Mouse (Mus musculus) CH12.LX (cell line): ENCODE measurements at regions not wholly inside any gene's neighbourhood (a gene's known extent, or its start where the extent isn't known, plus 50 kb on each side); places are given as distances from the start of the nearest gene placed in this dataset.

ENCODE experiments used
- DNase-seq: peaks from one replicate; pipeline ENCODE4 v3.0.0-alpha.2; 2013; ENCODE audit errors: extremely low read depth
- H3K27ac ChIP-seq: 2 replicates; pipeline ENCODE4 v1.5.1; 2012; ENCODE audit warnings: low read depth, mild to moderate bottlenecking, control low read depth, moderate library complexity; ENCODE audit not compliant: insufficient read depth
- H3K27me3 ChIP-seq: replicated peaks from 2 replicates; pipeline ENCODE3; 2012; ENCODE audit warnings: inconsistent platforms
- H3K36me3 ChIP-seq, 2 experiments: replicated peaks in 1 of 2; 2 replicates each; pipeline versions ENCODE3 to v1.6.1; 2012; ENCODE audit warnings: inconsistent platforms in 1 of 2, low read length in 1 of 2, mild to moderate bottlenecking in 1 of 2, mixed read lengths in 1 of 2, moderate library complexity in 1 of 2; ENCODE audit not compliant: control insufficient read depth in 1 of 2, insufficient read depth in 1 of 2
- H3K4me1 ChIP-seq, 2 experiments: 2 replicates each; pipeline ENCODE4 v1.6.1; 2012; ENCODE audit warnings: inconsistent platforms in 1 of 2, moderate library complexity in 1 of 2; ENCODE audit not compliant: insufficient read depth in 2 of 2, control insufficient read depth in 1 of 2
- H3K4me2 ChIP-seq: 2 replicates; pipeline ENCODE4 v1.6.1; 2012; ENCODE audit warnings: low read depth, mild to moderate bottlenecking, control low read depth; ENCODE audit not compliant: poor library complexity, insufficient read depth, severe bottlenecking
- H3K4me3 ChIP-seq, 3 experiments: fragments of 150-350 bp in 1 of 3; sonication (generic) in 1 of 3; replicated peaks in 1 of 3; 2 replicates each; pipeline versions ENCODE3 to v1.5.1; 2011 to 2012; ENCODE audit warnings: low read depth in 2 of 3, low read length in 2 of 3, mild to moderate bottlenecking in 2 of 3, moderate library complexity in 2 of 3, control low read depth in 1 of 3, improper control_type of control experiment in 1 of 3, inconsistent platforms in 1 of 3, mixed read lengths in 1 of 3; ENCODE audit not compliant: poor library complexity in 1 of 3
- H3K79me2 ChIP-seq: replicated peaks from 2 replicates; pipeline ENCODE4 v1.6.1; 2012; ENCODE audit warnings: mild to moderate bottlenecking, moderate library complexity; ENCODE audit not compliant: control insufficient read depth, poor library complexity, insufficient read depth, severe bottlenecking; ENCODE audit errors: extremely low read depth
- H3K9ac ChIP-seq: 2 replicates; pipeline ENCODE4 v1.6.1; 2012; ENCODE audit warnings: low read depth, mild to moderate bottlenecking, control low read depth, moderate library complexity; ENCODE audit not compliant: insufficient read depth
- H3K9me3 ChIP-seq: replicated peaks from 2 replicates; pipeline ENCODE3; 2012; ENCODE audit warnings: low read length, inconsistent platforms, mixed read lengths
- BHLHE40 ChIP-seq: IDR thresholded peaks from 2 replicates; pipeline ENCODE4 v1.6.1; 2011; ENCODE audit warnings: mild to moderate bottlenecking, low read depth, low read length, improper control_type of control experiment
- CHD1 ChIP-seq: IDR thresholded peaks from 2 replicates; pipeline ENCODE4 v1.6.1; 2012; ENCODE audit warnings: low read depth, low read length, improper control_type of control experiment, inconsistent platforms
- CHD2 ChIP-seq: IDR thresholded peaks from 2 replicates; pipeline ENCODE4 v1.6.1; 2011; ENCODE audit warnings: low read length, improper control_type of control experiment
- CTCF ChIP-seq, 2 experiments: IDR thresholded peaks in 1 of 2; conservative IDR thresholded peaks in 1 of 2; 2 replicates each; pipeline ENCODE4 v1.5.1; 2011 to 2012; ENCODE audit warnings: low read depth in 2 of 2, low read length in 2 of 2, improper control_type of control experiment in 1 of 2, inconsistent platforms in 1 of 2, mild to moderate bottlenecking in 1 of 2, moderate library complexity in 1 of 2
- E2F4 ChIP-seq: IDR thresholded peaks from 2 replicates; pipeline ENCODE4 v1.6.1; 2011; ENCODE audit warnings: low read depth, low read length, improper control_type of control experiment; ENCODE audit not compliant: insufficient replicate concordance
- ELF1 ChIP-seq: IDR thresholded peaks from 2 replicates; pipeline ENCODE4 v1.6.1; 2014; ENCODE audit warnings: low read depth, mild to moderate bottlenecking, inconsistent platforms, low read length, improper control_type of control experiment
- EP300 ChIP-seq: IDR thresholded peaks from 2 replicates; pipeline ENCODE4 v1.6.1; 2011; ENCODE audit warnings: low read length, improper control_type of control experiment
- ETS1 ChIP-seq: conservative IDR thresholded peaks from 2 replicates; pipeline ENCODE4 v1.6.1; 2012; ENCODE audit warnings: low read depth, mild to moderate bottlenecking, inconsistent platforms, low read length, improper control_type of control experiment, moderate library complexity
- GABPA ChIP-seq: IDR thresholded peaks from 2 replicates; pipeline ENCODE4 v1.6.1; 2012; ENCODE audit warnings: low read depth, low read length, improper control_type of control experiment, inconsistent platforms; ENCODE audit not compliant: insufficient replicate concordance
- HCFC1 ChIP-seq: IDR thresholded peaks from 2 replicates; pipeline ENCODE4 v1.6.1; 2012; ENCODE audit warnings: low read depth, mild to moderate bottlenecking, inconsistent platforms, low read length, improper control_type of control experiment
- IRF4 ChIP-seq: IDR thresholded peaks from 2 replicates; pipeline ENCODE4 v1.6.1; 2014; ENCODE audit warnings: low read depth, mild to moderate bottlenecking, inconsistent platforms, low read length, improper control_type of control experiment
- JUN ChIP-seq: IDR thresholded peaks from 2 replicates; pipeline ENCODE4 v1.6.1; 2011; ENCODE audit warnings: low read depth, mild to moderate bottlenecking, low read length, improper control_type of control experiment, moderate library complexity; ENCODE audit not compliant: insufficient read depth
- JUND ChIP-seq: conservative IDR thresholded peaks from 2 replicates; pipeline ENCODE4 v1.6.1; 2011; ENCODE audit warnings: low read depth, low read length, improper control_type of control experiment
- KAT2A ChIP-seq: IDR thresholded peaks from 2 replicates; pipeline ENCODE4 v1.6.1; 2012; ENCODE audit warnings: low read length, improper control_type of control experiment, inconsistent platforms; ENCODE audit not compliant: insufficient replicate concordance
- MAFK ChIP-seq: IDR thresholded peaks from 2 replicates; pipeline ENCODE4 v1.6.1; 2011; ENCODE audit warnings: low read length, improper control_type of control experiment; ENCODE audit not compliant: insufficient replicate concordance
- MAX ChIP-seq: IDR thresholded peaks from 2 replicates; pipeline ENCODE4 v1.6.1; 2011; ENCODE audit warnings: low read length, improper control_type of control experiment
- MAZ ChIP-seq: IDR thresholded peaks from 2 replicates; pipeline ENCODE4 v1.6.1; 2012; ENCODE audit warnings: low read depth, mild to moderate bottlenecking, inconsistent platforms, low read length, improper control_type of control experiment, moderate library complexity
- MEF2A ChIP-seq: IDR thresholded peaks from 2 replicates; pipeline ENCODE4 v1.6.1; 2014; ENCODE audit warnings: low read depth, mild to moderate bottlenecking, inconsistent platforms, low read length, improper control_type of control experiment, borderline replicate concordance
- MXI1 ChIP-seq: IDR thresholded peaks from 2 replicates; pipeline ENCODE4 v1.6.1; 2011; ENCODE audit warnings: mild to moderate bottlenecking, low read depth, low read length, improper control_type of control experiment
- MYC ChIP-seq: IDR thresholded peaks from 2 replicates; pipeline ENCODE4 v1.6.1; 2011; ENCODE audit warnings: low read depth, mild to moderate bottlenecking, improper control_type of control experiment, low read length
- NELFE ChIP-seq: IDR thresholded peaks from 2 replicates; pipeline ENCODE4 v1.6.1; 2011; ENCODE audit warnings: low read depth, low read length, improper control_type of control experiment
- NRF1 ChIP-seq: IDR thresholded peaks from 2 replicates; pipeline ENCODE4 v1.6.1; 2014; ENCODE audit warnings: low read depth, mild to moderate bottlenecking, inconsistent platforms, low read length, improper control_type of control experiment, moderate library complexity
- PAX5 ChIP-seq: IDR thresholded peaks from 2 replicates; pipeline ENCODE4 v1.6.1; 2012; ENCODE audit warnings: low read length, inconsistent platforms, mixed read lengths
- POLR2A ChIP-seq: IDR thresholded peaks from 2 replicates; pipeline ENCODE4 v1.6.1; 2011; ENCODE audit warnings: low read depth, mild to moderate bottlenecking, improper control_type of control experiment, low read length
- POLR2AphosphoS2 ChIP-seq: IDR thresholded peaks from 2 replicates; pipeline ENCODE4 v1.6.1; 2011; ENCODE audit warnings: low read depth, low read length, improper control_type of control experiment
- RAD21 ChIP-seq: IDR thresholded peaks from 2 replicates; pipeline ENCODE4 v1.6.1; 2011; ENCODE audit warnings: low read depth, mild to moderate bottlenecking, low read length, improper control_type of control experiment, moderate library complexity
- RCOR1 ChIP-seq: conservative IDR thresholded peaks from 2 replicates; pipeline ENCODE4 v1.6.1; 2012; ENCODE audit warnings: low read depth, mild to moderate bottlenecking, inconsistent platforms, low read length, improper control_type of control experiment
- SIN3A ChIP-seq: IDR thresholded peaks from 2 replicates; pipeline ENCODE4 v1.6.1; 2012; ENCODE audit warnings: low read length, improper control_type of control experiment, inconsistent platforms
- SMC3 ChIP-seq: IDR thresholded peaks from 2 replicates; pipeline ENCODE4 v1.6.1; 2011; ENCODE audit warnings: low read depth, low read length, improper control_type of control experiment
- TBP ChIP-seq: conservative IDR thresholded peaks from 2 replicates; pipeline ENCODE4 v1.6.1; 2011; ENCODE audit warnings: low read depth, low read length, improper control_type of control experiment
- TCF12 ChIP-seq: IDR thresholded peaks from 2 replicates; pipeline ENCODE4 v1.6.1; 2014; ENCODE audit warnings: low read depth, mild to moderate bottlenecking, inconsistent platforms, low read length, improper control_type of control experiment
- UBTF ChIP-seq: IDR thresholded peaks from 2 replicates; pipeline ENCODE4 v1.6.1; 2012; ENCODE audit warnings: low read depth, mild to moderate bottlenecking, inconsistent platforms, low read length, improper control_type of control experiment, moderate library complexity
- USF1 ChIP-seq: IDR thresholded peaks from 2 replicates; pipeline ENCODE4 v1.6.1; 2014; ENCODE audit warnings: low read depth, mild to moderate bottlenecking, inconsistent platforms, low read length, improper control_type of control experiment
- USF2 ChIP-seq: conservative IDR thresholded peaks from 2 replicates; pipeline ENCODE4 v1.6.1; 2011; ENCODE audit warnings: low read depth, low read length, improper control_type of control experiment
- ZC3H11A ChIP-seq: IDR thresholded peaks from 2 replicates; pipeline ENCODE4 v1.6.1; 2012; ENCODE audit warnings: low read depth, mild to moderate bottlenecking, inconsistent platforms, low read length, improper control_type of control experiment
- ZKSCAN1 ChIP-seq: IDR thresholded peaks from 2 replicates; pipeline ENCODE4 v1.6.1; 2012; ENCODE audit warnings: low read depth, inconsistent platforms, low read length, improper control_type of control experiment, borderline replicate concordance
- ZMIZ1 ChIP-seq: IDR thresholded peaks from 2 replicates; pipeline ENCODE4 v1.6.1; 2012; ENCODE audit warnings: low read depth, mild to moderate bottlenecking, inconsistent platforms, low read length, improper control_type of control experiment
- ZNF384 ChIP-seq: IDR thresholded peaks from 2 replicates; pipeline ENCODE4 v1.6.1; 2012; ENCODE audit warnings: low read depth, low read length, improper control_type of control experiment, inconsistent platforms
- dilution Hi-C: fragments of 300-500 bp; cut with MboI; formaldehyde crosslinking; loops from 2 replicates; pipeline ENCODE4 v1.14.3; 2020; ENCODE audit warnings: low sequenced_read_pairs; ENCODE audit not compliant: extremely low pct_unique_long_range_greater_than_20kb, extremely low pct_ligation_motif_present
- in situ Hi-C: fragments of 300-500 bp; cut with MboI; formaldehyde crosslinking; loops from 3 replicates; pipeline ENCODE4 v1.14.3; 2019; ENCODE audit warnings: low sequenced_read_pairs, low pct_ligation_motif_present, low pct_unique_long_range_greater_than_20kb, mixed read lengths

- peaks cover 8 to 31% of the 10 kb centered on the region in 2 experiments for H3K4me1 ChIP-seq
- dilution Hi-C loops, result no loop called here
- H3K27ac ChIP-seq, result peak overlapping the region; percentile 98
Observed at GRCm38 (mm10) chr12:69447962-69448767, 75.9 kb upstream of the Gm9887 start.

GRCm38 (mm10) chr12:69447322-69447827 is 75.1 kb upstream of the Gm9887 start:
- Histone ChIP-seq H3K79me2 (no peaks in the 10 kb centered on the region), H3K4me1 (peaks cover 11 to 31% of the 10 kb centered on the region in 2 experiments), H3K9me3 (peaks cover 4% of the 10 kb centered on the region), H3K9ac (peak overlapping the region; percentile 86), H3K4me2 (peak overlapping the region; percentile 86), H3K36me3 (no peaks in the 10 kb centered on the region), H3K4me3 (peak overlapping the region; percentile 48 to 61 (median 49)), H3K27me3 (no peaks in the 10 kb centered on the region), H3K27ac (peak overlapping the region; percentile 98; the same call in 1 of the 2 replicates)
- dilution Hi-C loops, result no loop called here
- peak; percentile 57 for DNase-seq
- in situ Hi-C loops, result no loop called here
- TF ChIP-seq IRF4 (peak; percentile 95), RAD21 (no peak), USF2 (no peak), JUN (peak; percentile 96), MEF2A (peak; percentile 98), MYC (peak; percentile 51), TBP (0 out of 2 replicates have a peak, but pooled peaks have one; percentile 56), USF1 (no peak), EP300 (peak; percentile 85), MAZ (no peak), SIN3A (peak; percentile 8; the same call in 1 of the 2 replicates), SMC3 (no peak), E2F4 (no peak), HCFC1 (no peak)

More at GRCm38 (mm10) chr12:69447962-69448767, 75.9 kb upstream of the Gm9887 start:
- Histone ChIP-seq H3K9me3 (peaks cover 4% of the 10 kb centered on the region), H3K79me2 (no peaks in the 10 kb centered on the region), H3K9ac (peak overlapping the region; percentile 86), H3K36me3 (no peaks in the 10 kb centered on the region), H3K4me2 (peak overlapping the region; percentile 86), H3K4me3 (peak overlapping the region; percentile 48 to 61 (median 49)), H3K27me3 (no peaks in the 10 kb centered on the region)
- TF ChIP-seq JUND, result peak; percentile 72
- TF ChIP-seq HCFC1, result no peak; the same call in 1 of the 2 replicates
- TF ChIP-seq BHLHE40, result peak; percentile 72
- no peak; the same call in 1 of the 2 replicates for TF ChIP-seq RCOR1
- TF ChIP-seq TCF12, result peak; percentile 77
- TF ChIP-seq POLR2AphosphoS2, result no peak
- no peak for TF ChIP-seq PAX5
- TF ChIP-seq USF2, result no peak
- TF ChIP-seq RAD21, result peak; percentile 17
- no peak for TF ChIP-seq ZC3H11A
- TF ChIP-seq MAZ, result no peak
- TF ChIP-seq TBP, result peak; percentile 37; the same call in 1 of the 2 replicates
- TF ChIP-seq CTCF (conservative IDR thresholded peaks at IDR 0.05 in 1 of 2, IDR thresholded peaks at IDR 0.05 in 1 of 2; ENCODE audit: low read depth in 2 of 2, low read length in 2 of 2), result no peak
- TF ChIP-seq MXI1, result no peak
- no peak for TF ChIP-seq ZKSCAN1
- TF ChIP-seq UBTF, result 0 out of 2 replicates have a peak, but pooled peaks have one; percentile 38
- TF ChIP-seq MEF2A, result peak; percentile 78
- TF ChIP-seq MYC, result peak; percentile 20; the same call in 1 of the 2 replicates
- no peak for TF ChIP-seq NRF1
- peak; percentile 27; the same call in 1 of the 2 replicates for TF ChIP-seq SMC3
- no peak for TF ChIP-seq USF1
- TF ChIP-seq CHD2, result peak; percentile 28; the same call in 1 of the 2 replicates
- TF ChIP-seq POLR2A, result peak; percentile 67
- peak; percentile 63; the same call in 1 of the 2 replicates for TF ChIP-seq CHD1
- peak; percentile 85 for TF ChIP-seq IRF4
- peak; percentile 64 for TF ChIP-seq MAX
- TF ChIP-seq EP300, result peak; percentile 70
- peak; percentile 82 for TF ChIP-seq ELF1
- TF ChIP-seq ZNF384, result peak; percentile 71
- TF ChIP-seq MAFK, result 0 out of 2 replicates have a peak, but pooled peaks have one; percentile 46
- TF ChIP-seq E2F4, result peak; percentile 87; the same call in 1 of the 2 replicates
- TF ChIP-seq ZMIZ1, result no peak
- TF ChIP-seq ETS1, result peak; percentile 85
- TF ChIP-seq SIN3A, result peak; percentile 58
- no peak for TF ChIP-seq GABPA
- TF ChIP-seq JUN, result peak; percentile 66
- TF ChIP-seq NELFE, result peak; percentile 24; the same call in 1 of the 2 replicates
- TF ChIP-seq KAT2A, result no peak
- in situ Hi-C loops, result no loop called here
- DNase-seq, result peak; percentile 90
